Mouse (Mus musculus): ENCODE results near the gene Rnf19b.

Gene Rnf19b

GRCm38 (mm10) chr4:129058207-129059092 is at the start of gene Rnf19b:
Gene Rnf19b, plus strand, starts transcription at chr4:129058271.
- DNase-seq, result peak; percentile 69

GRCm38 (mm10) chr4:129008672-129009071 is 49.4 kb upstream of the Rnf19b start:
- no peak for DNase-seq

GRCm38 (mm10) chr4:129009521-129009920 is 48.5 kb upstream of the Rnf19b start:
- no peak for DNase-seq

- DNase-seq, result no peak
These were observed 46.4 kb upstream of the Rnf19b start for GRCm38 (mm10) chr4:129011604-129012121.

GRCm38 (mm10) chr4:129013151-129013864 is 44.8 kb upstream of the Rnf19b start:
- DNase-seq, result no peak

- peak; percentile 28 for DNase-seq
These were observed 41.7 kb upstream of the Rnf19b start for GRCm38 (mm10) chr4:129016329-129016728.

GRCm38 (mm10) chr4:129017150-129017549 is 40.9 kb upstream of the Rnf19b start:
- DNase-seq, result no peak

GRCm38 (mm10) chr4:129018788-129019435 is 39.2 kb upstream of the Rnf19b start:
- DNase-seq, result no peak

GRCm38 (mm10) chr4:129019788-129020187 is 38.3 kb upstream of the Rnf19b start:
- DNase-seq, result no peak

GRCm38 (mm10) chr4:129020454-129020853 is 37.6 kb upstream of the Rnf19b start:
- no peak for DNase-seq

- no peak for DNase-seq
These were observed 36.6 kb upstream of the Rnf19b start for GRCm38 (mm10) chr4:129021426-129021825.

- no peak for DNase-seq
These were observed 36.2 kb upstream of the Rnf19b start for GRCm38 (mm10) chr4:129021886-129022285.

GRCm38 (mm10) chr4:129023884-129024283 is 34.2 kb upstream of the Rnf19b start:
- no peak for DNase-seq

GRCm38 (mm10) chr4:129024775-129025174 is 33.3 kb upstream of the Rnf19b start:
- no peak for DNase-seq

GRCm38 (mm10) chr4:129025707-129026106 is 32.4 kb upstream of the Rnf19b start:
- DNase-seq, result no peak

GRCm38 (mm10) chr4:129030746-129031145 is 27.3 kb upstream of the Rnf19b start:
- no peak for DNase-seq

GRCm38 (mm10) chr4:129031408-129031965 is 26.6 kb upstream of the Rnf19b start:
- no peak for DNase-seq

- peak; percentile 33 for DNase-seq
These were observed 25.7 kb upstream of the Rnf19b start for GRCm38 (mm10) chr4:129032133-129032962.

- DNase-seq, result peak; percentile 71
These were observed 24.8 kb upstream of the Rnf19b start for GRCm38 (mm10) chr4:129032963-129033951.

GRCm38 (mm10) chr4:129034224-129034623 is 23.8 kb upstream of the Rnf19b start:
- no peak for DNase-seq

Data from thymus, postnatal 4 days (tissue).